In genomic region chr17:35591219-35591578, GRCm38 (mm10) we compare ENCODE assay signal across 15 mouse cellular contexts. TPM values are rescaled to one million over a fixed set of nuclear protein-coding genes. Genes with fewer than 3 reads are reported as not detected.
DNase-seq lines count a peak whose midpoint lies in the region; ATAC-seq and TF ChIP-seq lines count a peak whose summit lies in the region.
"Had no signal": no experiment of that assay in that cellular context is flagged by ENCODE, and none has a peak within 500 bp of the region (broad histone marks: within the 10 kb centered on the region; RNA-seq: fewer than 3 reads in every experiment).

No protein-coding gene starts in this region.

- TF ChIP-seq POLR2A in myocyte (IDR thresholded peaks at IDR 0.05; ENCODE audit: insufficient read length, low read depth) = no peak

- H3K36me3 ChIP-seq in intestine, embryonic 16.5 days (ENCODE audit: control insufficient read depth, insufficient read depth, low read length) = no peaks in the 10 kb centered on the region
- H3K36me3 ChIP-seq in intestine, embryonic 15.5 days = no peaks in the 10 kb centered on the region
- H3K36me3 ChIP-seq in ES-E14 (ENCODE audit: control insufficient read depth, insufficient read depth, low read length, poor library complexity, severe bottlenecking) = no peaks in the 10 kb centered on the region
- H3K36me3 ChIP-seq in myocyte (ENCODE audit: control insufficient read depth, insufficient read depth) = no peaks in the 10 kb centered on the region
- H3K36me3 ChIP-seq: embryonic facial prominence, embryonic 10.5 days; heart, embryonic 15.5 days had no signal

- 87% methylated on average over 7 of the region's 7 CpGs for WGBS in intestine, embryonic 16.5 days
- WGBS in intestine, embryonic 15.5 days = 92% methylated on average over 7 of the region's 7 CpGs

- no peak overlapping the region for H3K27ac ChIP-seq in intestine, embryonic 16.5 days (ENCODE audit: low read length)
- H3K27ac ChIP-seq in intestine, embryonic 15.5 days = no peak overlapping the region
- peak overlapping the region; percentile 30; the same call in 1 of the 2 replicates for H3K27ac ChIP-seq in ES-E14 (ENCODE audit: insufficient read depth, low read depth, low read length, poor library complexity, severe bottlenecking)
- H3K27ac ChIP-seq: embryonic facial prominence, embryonic 10.5 days; heart, embryonic 15.5 days had no signal

- DNase-seq in ES-E14 (ENCODE audit: low read depth, low spot score) = no peak
- DNase-seq in kidney, postnatal 14 days = no peak
- no peak for DNase-seq in spleen, postnatal 36 days (ENCODE audit: low spot score in 2 of 2)

- no peak overlapping the region for H3ac ChIP-seq in myocyte (ENCODE audit: control insufficient read depth, insufficient read length)

- 0 out of 2 replicates have a peak, but pooled peaks cover 3% of the 10 kb centered on the region for H3K9me3 ChIP-seq in intestine, embryonic 16.5 days (ENCODE audit: control insufficient read depth, low read length)
- no peaks in the 10 kb centered on the region for H3K9me3 ChIP-seq in intestine, embryonic 15.5 days
- no peaks in the 10 kb centered on the region for H3K9me3 ChIP-seq in ES-E14 (ENCODE audit: control insufficient read depth, insufficient read depth, low read depth, low read length)

- no peak overlapping the region for H3K9ac ChIP-seq in intestine, embryonic 16.5 days (ENCODE audit: low read depth, low read length)
- no peak overlapping the region for H3K9ac ChIP-seq in intestine, embryonic 15.5 days
- no peak overlapping the region for H3K9ac ChIP-seq in ES-E14 (ENCODE audit: insufficient read depth, low read depth, low read length, poor library complexity, severe bottlenecking)
- H3K9ac ChIP-seq: heart, embryonic 15.5 days had no signal

- no peak overlapping the region for H3K4me2 ChIP-seq in intestine, embryonic 16.5 days (ENCODE audit: low read depth, low read length)
- H3K4me2 ChIP-seq in intestine, embryonic 15.5 days (replicated peaks) = no peak overlapping the region
- H3K4me2 ChIP-seq in myocyte (ENCODE audit: low read depth) = peak overlapping the region; percentile 98
- H3K4me2 ChIP-seq: heart, embryonic 15.5 days had no signal

- in situ Hi-C loops in ES-E14 (cut with MboI; ENCODE audit: low sequenced_read_pairs in 2 of 2, unreplicated experiment in 2 of 2) = no loop called here

- H3K4me1 ChIP-seq in intestine, embryonic 16.5 days (ENCODE audit: control insufficient read depth, insufficient read depth, low read length) = no peaks in the 10 kb centered on the region
- H3K4me1 ChIP-seq in intestine, embryonic 15.5 days (replicated peaks) = no peaks in the 10 kb centered on the region
- peaks cover 12 to 24% of the 10 kb centered on the region in 2 experiments; a peak in 3 of 4 replicates for H3K4me1 ChIP-seq in ES-E14 (ENCODE audit: control insufficient read depth in 2 of 2, insufficient read depth in 2 of 2, low read length in 2 of 2, poor library complexity in 1 of 2)
- H3K4me1 ChIP-seq: embryonic facial prominence, embryonic 10.5 days; heart, embryonic 15.5 days had no signal

- ATAC-seq in intestine, embryonic 16.5 days = peak; percentile 7; the same call in 1 of the 2 replicates
- no peak for ATAC-seq in intestine, embryonic 15.5 days
- ATAC-seq in erythroblast, adult 5-6 weeks (replicated peaks; ENCODE audit: low FRiP score, poor library complexity, severe bottlenecking) = 0 out of 2 replicates have a peak, but pooled peaks have one; percentile 21

- no peaks in the 10 kb centered on the region for H3K27me3 ChIP-seq in intestine, embryonic 16.5 days (replicated peaks; ENCODE audit: control insufficient read depth, insufficient read depth, low read length)
- H3K27me3 ChIP-seq in intestine, embryonic 15.5 days (replicated peaks) = no peaks in the 10 kb centered on the region
- H3K27me3 ChIP-seq in myocyte (ENCODE audit: control insufficient read depth, insufficient read depth, insufficient read length) = no peaks in the 10 kb centered on the region
- H3K27me3 ChIP-seq: heart, embryonic 15.5 days had no signal

- H3K4me3 ChIP-seq in intestine, embryonic 16.5 days (ENCODE audit: low read length) = no peak overlapping the region
- H3K4me3 ChIP-seq in intestine, embryonic 15.5 days (replicated peaks) = no peak overlapping the region
- H3K4me3 ChIP-seq in ES-E14 (ENCODE audit: insufficient read depth in 1 of 2, low read depth in 1 of 2, low read length in 2 of 2, poor library complexity in 1 of 2, severe bottlenecking in 1 of 2) (no peak overlapping the region), myocyte (no peak overlapping the region)
- H3K4me3 ChIP-seq: embryonic facial prominence, embryonic 10.5 days; heart, embryonic 15.5 days had no signal

- no peaks in the 10 kb centered on the region for H3K79me2 ChIP-seq in myocyte (ENCODE audit: control insufficient read depth, insufficient read depth)

TF ChIP-seq in ES-E14, 5 proteins besides CTCF, POLR2A, EP300 and RAD21:
- no peak for TF ChIP-seq ZC3H11A (IDR thresholded peaks at IDR 0.05; ENCODE audit: borderline replicate concordance, low read depth, low read length)
- no peak for TF ChIP-seq CHD2 (IDR thresholded peaks at IDR 0.05; ENCODE audit: low read depth, low read length)
- TF ChIP-seq HCFC1 (IDR thresholded peaks at IDR 0.05; ENCODE audit: borderline replicate concordance, insufficient read depth, low read length) = no peak
- TF ChIP-seq ZNF384 (IDR thresholded peaks at IDR 0.05; ENCODE audit: low read depth, low read length) = no peak
- no peak for TF ChIP-seq MAFK (IDR thresholded peaks at IDR 0.05; ENCODE audit: insufficient read depth, low read depth, low read length)

TF ChIP-seq in myocyte, 11 proteins besides CTCF, POLR2A, EP300 and RAD21:
- no peak for TF ChIP-seq REST (IDR thresholded peaks at IDR 0.05; ENCODE audit: insufficient read depth, insufficient read length)
- TF ChIP-seq SRF (IDR thresholded peaks at IDR 0.05; ENCODE audit: control insufficient read depth, insufficient read length, low read depth) = no peak
- no peak for TF ChIP-seq USF1 (IDR thresholded peaks at IDR 0.05; ENCODE audit: low read depth)
- TF ChIP-seq E2F4 (IDR thresholded peaks at IDR 0.05; ENCODE audit: insufficient read depth) = no peak
- no peak for TF ChIP-seq CEBPB (IDR thresholded peaks at IDR 0.05; ENCODE audit: insufficient read depth, poor library complexity, severe bottlenecking)
- TF ChIP-seq MAX (IDR thresholded peaks at IDR 0.05; ENCODE audit: low read depth) = no peak
- TF ChIP-seq TCF12 (IDR thresholded peaks at IDR 0.05; ENCODE audit: insufficient read depth, poor library complexity, severe bottlenecking) = no peak
- TF ChIP-seq TCF3 (IDR thresholded peaks at IDR 0.05; ENCODE audit: insufficient read length, low read depth) = no peak
- TF ChIP-seq MYOD1 (IDR thresholded peaks at IDR 0.05; ENCODE audit: control insufficient read depth in 1 of 3, insufficient read length in 2 of 3, low read depth in 2 of 3) = no peak
- no peak for TF ChIP-seq POLR2AphosphoS2 (IDR thresholded peaks at IDR 0.05; ENCODE audit: insufficient read length, low read depth)
- TF ChIP-seq MYOG (IDR thresholded peaks at IDR 0.05; ENCODE audit: control insufficient read depth in 1 of 3, insufficient read depth in 1 of 3, insufficient read length in 2 of 3, low read depth in 2 of 3) = no peak
TF ChIP-seq in myocyte: peak in this region for 0.

RNA-seq across cellular contexts. Expression of gene Sfta2, which starts 10.2 kb away (rescaled TPM):
- polyA plus RNA-seq in intestine, embryonic 16.5 days (2015; fragmentation: Nextera tagmentation; extraction: Ambion mirVana) = 1.2 and 3.3 TPM in 2 replicates
- 2.6 and 2.8 TPM in 2 replicates for polyA plus RNA-seq in intestine, embryonic 15.5 days (2015; fragmentation: Nextera tagmentation; extraction: Ambion mirVana)
- 0.53 TPM in 1 of 2 replicates, not detected in the other for total RNA-seq in ES-E14 (2012; rRNA removed)
- total RNA-seq in erythroblast, adult 5-6 weeks (2015; ENCODE audit: low replicate concordance) = not detected in 2 replicates
- total RNA-seq in erythroblast, adult 5-6 weeks (2017; ENCODE audit: low replicate concordance) = not detected in 2 replicates
- polyA plus RNA-seq in myocyte (2012; fragmentation: generic; extraction: Trizol) = not detected
- total RNA-seq: adrenal gland, postnatal 4 days; left cerebral cortex, adult 8-10 months had no signal
- polyA plus RNA-seq: embryonic facial prominence, embryonic 10.5 days; limb, embryonic 14.5 days; liver, embryonic 16.5 days; thymus, postnatal 0 days had no signal

RNA-seq across cellular contexts. Expression of gene 2300002M23Rik, which starts 23.9 kb away (rescaled TPM):
- not detected in 2 replicates for polyA plus RNA-seq in intestine, embryonic 16.5 days (2015; fragmentation: Nextera tagmentation; extraction: Ambion mirVana)
- not detected in 2 replicates for polyA plus RNA-seq in intestine, embryonic 15.5 days (2015; fragmentation: Nextera tagmentation; extraction: Ambion mirVana)
- total RNA-seq in ES-E14 (2012; rRNA removed) = 0.22 and 0.42 TPM in 2 replicates
- total RNA-seq in erythroblast, adult 5-6 weeks (2015; ENCODE audit: low replicate concordance) = not detected in 2 replicates
- not detected in 2 replicates for total RNA-seq in erythroblast, adult 5-6 weeks (2017; ENCODE audit: low replicate concordance)
- not detected for polyA plus RNA-seq in myocyte (2012; fragmentation: generic; extraction: Trizol)
- total RNA-seq: adrenal gland, postnatal 4 days; left cerebral cortex, adult 8-10 months had no signal
- polyA plus RNA-seq: embryonic facial prominence, embryonic 10.5 days; heart, embryonic 15.5 days; kidney, embryonic 14.5 days; liver, embryonic 16.5 days had no signal

RNA-seq across cellular contexts. Expression of gene Gm9573, which starts 35.2 kb away (rescaled TPM):
- polyA plus RNA-seq in intestine, embryonic 16.5 days (2015; fragmentation: Nextera tagmentation; extraction: Ambion mirVana) = not detected in 2 replicates
- polyA plus RNA-seq in intestine, embryonic 15.5 days (2015; fragmentation: Nextera tagmentation; extraction: Ambion mirVana) = not detected in 2 replicates
- not detected in 2 replicates for total RNA-seq in ES-E14 (2012; rRNA removed)
- not detected in 2 replicates for total RNA-seq in erythroblast, adult 5-6 weeks (2015; ENCODE audit: low replicate concordance)
- total RNA-seq in erythroblast, adult 5-6 weeks (2017; ENCODE audit: low replicate concordance) = not detected in 2 replicates
- polyA plus RNA-seq in myocyte (2012; fragmentation: generic; extraction: Trizol) = not detected
- total RNA-seq: adrenal gland, postnatal 4 days had no signal
- polyA plus RNA-seq: embryonic facial prominence, embryonic 10.5 days; heart, embryonic 15.5 days; kidney, embryonic 14.5 days; limb, embryonic 14.5 days; liver, embryonic 16.5 days had no signal

RNA-seq across cellular contexts. Expression of gene Cdsn, which starts 39.3 kb away (rescaled TPM):
- 0.10 TPM in 2 replicates for polyA plus RNA-seq in intestine, embryonic 16.5 days (2015; fragmentation: Nextera tagmentation; extraction: Ambion mirVana)
- polyA plus RNA-seq in intestine, embryonic 15.5 days (2015; fragmentation: Nextera tagmentation; extraction: Ambion mirVana) = 0.05 TPM in 1 of 2 replicates, not detected in the other
- 1.1 and 1.2 TPM in 2 replicates for total RNA-seq in ES-E14 (2012; rRNA removed)
- total RNA-seq in erythroblast, adult 5-6 weeks (2015; ENCODE audit: low replicate concordance) = not detected in 2 replicates
- total RNA-seq in erythroblast, adult 5-6 weeks (2017; ENCODE audit: low replicate concordance) = not detected in 2 replicates
- polyA plus RNA-seq in myocyte (2012; fragmentation: generic; extraction: Trizol) = 55.4 TPM
- polyA plus RNA-seq: embryonic facial prominence, embryonic 10.5 days; kidney, embryonic 14.5 days had no signal

RNA-seq across cellular contexts. Expression of gene Mucl3, which starts 52.3 kb away (rescaled TPM):
- 0.20 and 0.21 TPM in 2 replicates for polyA plus RNA-seq in intestine, embryonic 16.5 days (2015; fragmentation: Nextera tagmentation; extraction: Ambion mirVana)
- 0.39 and 0.44 TPM in 2 replicates for polyA plus RNA-seq in intestine, embryonic 15.5 days (2015; fragmentation: Nextera tagmentation; extraction: Ambion mirVana)
- total RNA-seq in ES-E14 (2012; rRNA removed) = 0.85 and 1.1 TPM in 2 replicates
- total RNA-seq in erythroblast, adult 5-6 weeks (2015; ENCODE audit: low replicate concordance) = not detected in 2 replicates
- 0.17 TPM in 1 of 2 replicates, not detected in the other for total RNA-seq in erythroblast, adult 5-6 weeks (2017; ENCODE audit: low replicate concordance)
- 0.05 TPM for polyA plus RNA-seq in myocyte (2012; fragmentation: generic; extraction: Trizol)
- total RNA-seq: left cerebral cortex, adult 8-10 months had no signal
- polyA plus RNA-seq: liver, embryonic 16.5 days had no signal
